Mouse (Mus musculus): ENCODE measurements at regions not wholly inside any gene's neighbourhood (a gene's known extent, or its start where the extent isn't known, plus 50 kb on each side); places are given as distances from the start of the nearest gene placed in this dataset.

DNA sequence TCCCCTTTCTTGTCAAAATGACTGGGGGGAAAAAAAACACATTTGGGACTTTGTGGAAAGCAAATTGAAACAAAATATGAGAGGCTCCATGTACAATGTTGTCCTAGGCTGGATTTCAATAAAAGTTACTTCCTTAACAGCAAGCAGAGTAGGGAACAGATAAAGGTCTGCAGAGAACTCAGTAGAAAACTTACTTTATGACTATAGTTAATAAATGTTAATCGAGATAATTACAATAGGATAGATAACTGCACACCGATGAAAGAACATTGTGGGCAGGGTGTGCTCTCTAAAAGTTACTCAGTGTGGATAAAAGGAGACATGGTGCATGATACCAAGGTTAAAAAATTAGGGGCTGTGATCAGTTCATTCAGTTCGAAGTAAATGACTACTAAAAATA lies 691.6 kb upstream of the Atxn7l3b start:
- Histone ChIP-seq H3ac (ENCODE audit: control insufficient read depth, insufficient read length, low read depth) (no peak overlapping the region), H3K36me3 (ENCODE audit: control insufficient read depth, insufficient read depth) (no peaks in the 10 kb centered on the region), H3K4me3 (ENCODE audit: insufficient read depth, poor library complexity, severe bottlenecking) (no peak overlapping the region), H3K79me2 (ENCODE audit: control insufficient read depth, insufficient read depth) (no peaks in the 10 kb centered on the region), H3K27me3 (ENCODE audit: control insufficient read depth, insufficient read depth, insufficient read length) (no peaks in the 10 kb centered on the region), H3K79me3 (ENCODE audit: low read depth) (no peaks in the 10 kb centered on the region)
- TF ChIP-seq USF1 (IDR thresholded peaks at IDR 0.05; ENCODE audit: low read depth) (no peak), MYOD1 (IDR thresholded peaks at IDR 0.05; ENCODE audit: control insufficient read depth, insufficient read length, low read depth) (no peak), FOSL1 (IDR thresholded peaks at IDR 0.05; ENCODE audit: insufficient read depth, low read length, poor library complexity, severe bottlenecking) (no peak), CEBPB (IDR thresholded peaks at IDR 0.05; ENCODE audit: low read depth) (no peak), MAX (IDR thresholded peaks at IDR 0.05) (no peak), CTCF (IDR thresholded peaks at IDR 0.05; ENCODE audit: control insufficient read depth, insufficient read depth, insufficient read length) (no peak), MYOG (IDR thresholded peaks at IDR 0.05; ENCODE audit: control insufficient read depth, extremely low read depth, insufficient read length) (no peak)

GRCm38 (mm10) chr10:113615931-113616330 lies 687.1 kb upstream of the Atxn7l3b start:
- no peaks in the 10 kb centered on the region for H3K79me3 ChIP-seq (ENCODE audit: low read depth)
- H3K27me3 ChIP-seq (ENCODE audit: control insufficient read depth, insufficient read depth, insufficient read length), result no peaks in the 10 kb centered on the region
- no peaks in the 10 kb centered on the region for H3K36me3 ChIP-seq (ENCODE audit: control insufficient read depth, insufficient read depth)
- H3K4me3 ChIP-seq (ENCODE audit: insufficient read depth, poor library complexity, severe bottlenecking), result no peak overlapping the region
- TF ChIP-seq CEBPB (IDR thresholded peaks at IDR 0.05; ENCODE audit: low read depth) (no peak), CTCF (IDR thresholded peaks at IDR 0.05; ENCODE audit: control insufficient read depth, insufficient read depth, insufficient read length) (no peak), FOSL1 (IDR thresholded peaks at IDR 0.05; ENCODE audit: insufficient read depth, low read length, poor library complexity, severe bottlenecking) (no peak), MYOG (IDR thresholded peaks at IDR 0.05; ENCODE audit: control insufficient read depth, extremely low read depth, insufficient read length) (no peak), MAX (IDR thresholded peaks at IDR 0.05) (no peak), USF1 (IDR thresholded peaks at IDR 0.05; ENCODE audit: low read depth) (no peak), MYOD1 (IDR thresholded peaks at IDR 0.05; ENCODE audit: control insufficient read depth, insufficient read length, low read depth) (no peak)
- no peaks in the 10 kb centered on the region for H3K79me2 ChIP-seq (ENCODE audit: control insufficient read depth, insufficient read depth)
- H3ac ChIP-seq (ENCODE audit: control insufficient read depth, insufficient read length, low read depth), result no peak overlapping the region

DNA sequence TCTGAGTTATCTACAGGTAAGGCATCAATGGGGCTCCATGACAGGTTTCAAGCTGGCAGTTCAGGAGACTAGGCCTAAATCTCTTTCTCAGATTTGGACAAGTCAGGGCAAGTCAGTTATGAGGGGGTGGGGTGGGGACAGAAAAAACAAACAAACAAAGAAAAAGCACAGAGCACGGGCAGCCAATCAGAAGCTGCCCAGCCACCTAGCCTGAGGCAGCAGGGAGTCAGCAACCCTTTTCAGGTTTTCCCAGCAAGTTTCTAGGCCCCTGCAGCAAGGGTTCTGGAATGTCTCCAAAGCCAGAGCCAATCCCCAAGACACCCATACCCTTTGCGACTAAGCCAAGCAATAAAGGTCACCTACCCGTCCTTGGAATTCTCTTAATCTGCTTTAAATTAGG lies 664.6 kb upstream of the Atxn7l3b start:
- no peaks in the 10 kb centered on the region for H3K27me3 ChIP-seq (ENCODE audit: control insufficient read depth, insufficient read depth, insufficient read length)
- no peaks in the 10 kb centered on the region for H3K79me2 ChIP-seq (ENCODE audit: control insufficient read depth, insufficient read depth)
- no peaks in the 10 kb centered on the region for H3K79me3 ChIP-seq (ENCODE audit: low read depth)
- H3K4me3 ChIP-seq (ENCODE audit: insufficient read depth, poor library complexity, severe bottlenecking), result no peak overlapping the region
- no peak overlapping the region for H3ac ChIP-seq (ENCODE audit: control insufficient read depth, insufficient read length, low read depth)
- no peak for TF ChIP-seq MYOG (IDR thresholded peaks at IDR 0.05; ENCODE audit: control insufficient read depth, extremely low read depth, insufficient read length)
- TF ChIP-seq MAX (IDR thresholded peaks at IDR 0.05), result no peak
- no peak for TF ChIP-seq USF1 (IDR thresholded peaks at IDR 0.05; ENCODE audit: low read depth)
- no peak for TF ChIP-seq CEBPB (IDR thresholded peaks at IDR 0.05; ENCODE audit: low read depth)
- TF ChIP-seq CTCF (IDR thresholded peaks at IDR 0.05; ENCODE audit: control insufficient read depth, insufficient read depth, insufficient read length), result no peak
- TF ChIP-seq FOSL1 (IDR thresholded peaks at IDR 0.05; ENCODE audit: insufficient read depth, low read length, poor library complexity, severe bottlenecking), result no peak
- no peak for TF ChIP-seq MYOD1 (IDR thresholded peaks at IDR 0.05; ENCODE audit: control insufficient read depth, insufficient read length, low read depth)
- H3K36me3 ChIP-seq (ENCODE audit: control insufficient read depth, insufficient read depth), result no peaks in the 10 kb centered on the region

DNA sequence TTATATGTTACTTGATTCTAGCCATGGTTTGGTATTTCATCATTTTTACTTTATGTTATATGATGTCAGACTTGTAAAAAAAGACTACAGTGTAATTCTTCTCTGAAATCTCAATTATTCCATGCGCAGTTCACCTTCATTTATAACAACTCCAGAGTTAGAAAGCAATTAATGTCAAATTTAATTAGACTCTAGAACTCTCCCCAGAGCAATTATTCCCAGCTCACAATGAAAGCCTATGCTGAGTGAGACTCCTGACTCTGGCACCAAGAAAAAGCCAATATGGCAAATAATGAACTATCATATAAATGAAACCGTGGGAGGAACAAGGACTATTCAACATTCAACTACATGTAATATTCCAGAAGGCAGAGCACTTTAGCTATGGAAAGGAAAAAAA lies 663.3 kb upstream of the Atxn7l3b start:
- Histone ChIP-seq H3K36me3 (ENCODE audit: control insufficient read depth, insufficient read depth) (no peaks in the 10 kb centered on the region), H3K4me3 (ENCODE audit: insufficient read depth, poor library complexity, severe bottlenecking) (no peak overlapping the region), H3K79me2 (ENCODE audit: control insufficient read depth, insufficient read depth) (no peaks in the 10 kb centered on the region), H3ac (ENCODE audit: control insufficient read depth, insufficient read length, low read depth) (no peak overlapping the region), H3K79me3 (ENCODE audit: low read depth) (no peaks in the 10 kb centered on the region), H3K27me3 (ENCODE audit: control insufficient read depth, insufficient read depth, insufficient read length) (no peaks in the 10 kb centered on the region)
- no peak for TF ChIP-seq CEBPB (IDR thresholded peaks at IDR 0.05; ENCODE audit: low read depth)
- TF ChIP-seq MYOG (IDR thresholded peaks at IDR 0.05; ENCODE audit: control insufficient read depth, extremely low read depth, insufficient read length), result no peak
- TF ChIP-seq FOSL1 (IDR thresholded peaks at IDR 0.05; ENCODE audit: insufficient read depth, low read length, poor library complexity, severe bottlenecking), result no peak
- TF ChIP-seq CTCF (IDR thresholded peaks at IDR 0.05; ENCODE audit: control insufficient read depth, insufficient read depth, insufficient read length), result no peak
- TF ChIP-seq USF1 (IDR thresholded peaks at IDR 0.05; ENCODE audit: low read depth), result no peak
- no peak for TF ChIP-seq MYOD1 (IDR thresholded peaks at IDR 0.05; ENCODE audit: control insufficient read depth, insufficient read length, low read depth)
- no peak for TF ChIP-seq MAX (IDR thresholded peaks at IDR 0.05)

DNA sequence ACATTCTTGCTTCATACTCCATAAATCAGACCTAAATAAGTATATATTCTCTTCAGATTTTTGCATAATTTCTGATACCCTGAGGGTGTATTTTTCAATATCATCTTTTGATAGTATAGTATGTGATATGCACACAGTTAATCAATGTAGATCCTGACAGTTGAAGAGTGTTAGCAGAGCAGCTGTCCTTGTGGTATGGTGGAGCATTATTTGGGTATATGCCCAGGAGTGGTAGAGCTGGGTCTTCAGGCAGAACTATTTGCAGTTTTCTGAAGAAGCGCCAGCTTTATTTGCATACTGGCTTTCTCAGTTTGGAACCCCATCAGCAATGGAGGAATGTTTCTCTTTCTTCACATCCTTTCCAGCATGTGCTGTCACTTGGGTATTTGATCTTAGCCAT lies 641.5 kb upstream of the Atxn7l3b start:
- TF ChIP-seq MYOG (IDR thresholded peaks at IDR 0.05; ENCODE audit: control insufficient read depth, extremely low read depth, insufficient read length), result no peak
- no peak for TF ChIP-seq FOSL1 (IDR thresholded peaks at IDR 0.05; ENCODE audit: insufficient read depth, low read length, poor library complexity, severe bottlenecking)
- no peak for TF ChIP-seq CTCF (IDR thresholded peaks at IDR 0.05; ENCODE audit: control insufficient read depth, insufficient read depth, insufficient read length)
- no peak for TF ChIP-seq MAX (IDR thresholded peaks at IDR 0.05)
- TF ChIP-seq USF1 (IDR thresholded peaks at IDR 0.05; ENCODE audit: low read depth), result no peak
- no peak for TF ChIP-seq CEBPB (IDR thresholded peaks at IDR 0.05; ENCODE audit: low read depth)
- Histone ChIP-seq H3K79me2 (ENCODE audit: control insufficient read depth, insufficient read depth) (no peaks in the 10 kb centered on the region), H3K79me3 (ENCODE audit: low read depth) (no peaks in the 10 kb centered on the region), H3K4me3 (ENCODE audit: insufficient read depth, poor library complexity, severe bottlenecking) (no peak overlapping the region), H3ac (ENCODE audit: control insufficient read depth, insufficient read length, low read depth) (no peak overlapping the region), H3K36me3 (ENCODE audit: control insufficient read depth, insufficient read depth) (no peaks in the 10 kb centered on the region), H3K27me3 (ENCODE audit: control insufficient read depth, insufficient read depth, insufficient read length) (no peaks in the 10 kb centered on the region)
